Mouse (Mus musculus): Measurements from ENCODE around the gene Fam32a. TPM values are rescaled to one million over a fixed set of nuclear protein-coding genes. Genes with fewer than 3 reads are reported as not detected.
A peak's percentile ranks its signal among the peaks of the same experiment; 100 is the strongest.

The Fam32a gene
- total RNA-seq, 2 experiments from 2014 or later, result 43.8 to 46.8 TPM

DNA sequence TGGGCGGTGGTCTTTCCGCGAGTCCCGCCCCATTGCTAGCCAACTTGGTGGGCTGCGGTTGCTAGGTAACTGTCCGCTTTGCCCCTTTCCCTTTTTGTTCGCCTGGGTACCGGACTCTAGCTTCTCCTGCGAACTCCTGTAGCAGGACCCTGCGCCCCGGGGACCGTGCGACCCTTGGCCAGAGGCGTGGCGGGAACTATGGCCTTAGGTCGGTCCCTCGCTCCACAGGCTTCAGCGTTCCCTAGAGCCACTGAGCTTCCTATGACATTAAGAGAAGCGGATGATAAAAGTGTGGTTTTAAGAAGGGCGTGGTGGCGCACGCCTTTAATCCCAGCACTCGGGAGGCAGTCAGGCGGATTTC lies 20.9 kb downstream of the Fam32a start:
- no peak for DNase-seq

DNA sequence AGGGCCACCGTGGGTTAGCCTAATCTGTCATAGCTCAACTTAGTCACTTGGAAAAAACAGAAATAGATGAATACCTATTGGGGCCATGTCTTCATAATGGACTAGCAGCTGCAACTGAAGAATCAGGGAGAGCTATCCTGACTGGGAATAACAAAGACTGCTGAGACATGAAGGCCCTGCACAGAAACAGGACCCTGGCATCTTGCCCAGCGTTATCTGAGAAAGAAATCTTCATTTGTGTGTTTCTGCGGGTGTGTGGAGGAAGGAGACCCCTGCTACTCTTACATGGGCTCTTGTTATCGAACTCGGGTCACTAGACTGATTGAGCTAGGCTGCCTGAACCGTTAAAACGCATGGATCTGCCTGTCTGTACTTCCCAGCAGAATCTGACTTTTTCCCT lies 21.4 kb downstream of the Fam32a start:
- no peak for DNase-seq

DNA sequence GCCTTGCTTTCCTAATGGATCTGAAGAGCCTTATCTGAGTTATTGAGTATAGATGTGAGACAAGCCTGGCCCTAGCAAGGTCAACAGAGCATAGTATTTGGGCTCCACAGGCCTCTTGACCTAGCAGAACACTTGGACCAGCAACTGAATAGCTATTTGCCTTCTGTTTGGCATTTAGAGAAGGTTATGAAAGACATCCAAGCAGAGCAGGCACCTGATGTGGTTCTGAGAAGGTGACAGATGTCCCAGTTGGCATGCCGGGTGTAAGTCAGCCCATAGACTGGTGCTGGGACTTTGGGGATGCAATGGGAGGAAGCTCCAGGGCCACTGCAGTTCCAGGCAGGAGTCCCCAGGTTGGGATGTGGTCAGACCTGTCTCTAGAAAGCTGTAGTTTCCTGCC lies 22.7 kb downstream of the Fam32a start:
- peak; percentile 44 for DNase-seq

DNA sequence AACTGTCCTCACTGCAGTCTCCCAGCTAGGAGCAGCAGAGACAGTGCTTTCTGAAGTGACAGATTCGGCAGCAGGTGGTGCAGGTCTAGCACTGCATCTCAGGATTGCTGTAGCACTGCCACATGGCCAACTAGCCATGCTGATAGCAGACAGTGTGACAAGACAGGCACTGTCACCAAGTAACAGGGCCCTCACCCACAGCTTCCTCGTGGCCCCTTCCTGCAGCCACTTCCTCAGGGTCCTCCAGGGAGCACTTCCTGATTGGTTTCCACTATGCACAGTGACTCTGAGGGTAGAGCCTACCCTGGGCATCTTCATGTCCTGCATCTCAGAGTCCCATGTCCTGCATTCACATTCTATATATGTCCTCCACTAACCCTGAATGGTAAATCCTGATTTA lies 25.1 kb downstream of the Fam32a start:
- no peak for DNase-seq

DNA sequence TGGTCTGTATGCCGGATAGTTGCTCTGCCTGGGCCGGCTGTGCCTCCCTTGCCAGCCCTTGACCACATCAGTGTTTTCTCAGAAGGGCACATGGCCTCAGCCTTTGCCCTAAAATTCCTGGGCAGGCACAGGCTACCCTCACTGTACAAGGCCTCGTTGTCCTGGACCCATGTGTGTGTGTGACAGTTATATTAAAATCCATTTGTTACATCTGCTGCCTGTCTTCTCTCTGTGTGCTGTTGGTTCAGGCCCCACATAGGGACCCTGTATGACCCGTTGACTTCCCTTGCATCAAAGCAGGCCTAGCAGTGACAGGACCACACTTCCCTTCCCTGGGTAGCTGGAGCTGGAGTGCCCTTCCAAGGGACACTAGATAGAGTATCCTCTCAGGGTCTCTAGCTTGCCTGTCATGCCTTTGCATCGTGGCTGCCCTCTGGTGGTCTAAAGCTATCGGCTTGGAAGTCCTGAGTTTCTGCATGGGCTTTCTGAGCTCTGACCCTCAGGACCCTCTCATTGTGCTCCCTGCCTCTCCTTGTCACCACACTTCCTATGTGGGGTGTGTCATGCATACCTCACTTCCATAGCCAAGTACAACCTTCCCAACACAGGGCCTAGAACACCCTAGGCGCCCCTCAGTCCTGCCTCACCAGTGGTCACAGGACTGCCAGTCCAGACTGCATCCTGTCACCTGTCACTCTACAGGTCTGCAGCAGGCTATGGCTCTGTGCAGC lies 37.8 kb downstream of the Fam32a start:
- DNase-seq, result peak; percentile 64

DNA sequence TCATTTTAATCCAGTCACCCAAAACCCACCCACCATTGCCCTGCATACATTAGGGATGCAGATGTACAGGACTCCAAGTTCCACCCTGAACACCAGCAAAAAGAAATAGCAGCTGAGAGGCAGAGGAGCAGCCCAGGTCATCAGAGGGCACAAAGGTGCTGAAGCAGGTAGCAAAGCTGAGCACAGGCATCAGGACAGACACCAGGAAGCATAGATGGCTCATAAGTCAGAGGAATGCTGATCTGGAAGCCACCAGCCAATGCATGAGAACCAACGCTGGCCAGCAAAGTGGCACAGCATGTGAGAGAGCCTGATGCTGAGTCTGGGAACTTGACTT lies 38.3 kb downstream of the Fam32a start:
- DNase-seq, result no peak

DNA sequence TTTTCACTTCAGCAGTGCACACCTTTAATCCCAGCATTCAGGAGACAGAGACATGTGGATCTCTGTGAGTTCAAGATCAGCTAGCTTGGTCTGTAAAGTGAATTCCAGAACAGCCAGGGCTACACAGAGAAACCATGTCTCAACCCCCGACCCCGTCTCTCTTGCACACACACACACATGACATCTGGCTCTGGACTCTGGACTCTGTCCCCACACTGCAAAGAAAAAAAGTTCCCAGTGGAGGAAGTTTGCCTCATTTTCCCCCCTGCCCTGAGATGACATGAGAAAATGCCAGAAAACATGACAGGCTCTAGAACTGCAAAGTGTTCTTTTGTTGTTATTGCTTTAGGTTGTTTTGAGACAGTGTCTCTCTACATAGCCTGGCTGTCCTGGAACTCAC lies 40.3 kb downstream of the Fam32a start:
- DNase-seq, result no peak

DNA sequence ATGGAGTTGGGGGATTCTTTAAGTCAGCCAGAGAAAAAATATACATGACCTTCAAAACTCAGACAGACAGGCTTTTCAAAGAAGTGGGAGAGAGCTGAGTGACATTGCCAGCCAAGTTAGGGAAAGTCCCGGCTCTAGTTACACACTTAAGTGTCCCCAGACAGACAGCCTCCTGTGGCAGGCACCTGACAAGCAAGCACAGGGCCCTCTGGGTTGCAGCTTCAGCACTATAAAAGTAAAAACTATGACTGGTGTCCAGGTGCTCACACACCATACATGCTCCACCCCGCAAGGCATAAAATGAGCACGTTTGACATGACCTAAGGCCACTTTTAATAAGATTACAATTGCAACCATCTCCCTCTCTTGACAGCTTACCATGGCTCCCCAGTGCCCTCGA lies 41.1 kb downstream of the Fam32a start:
- peak; percentile 32 for DNase-seq

DNA sequence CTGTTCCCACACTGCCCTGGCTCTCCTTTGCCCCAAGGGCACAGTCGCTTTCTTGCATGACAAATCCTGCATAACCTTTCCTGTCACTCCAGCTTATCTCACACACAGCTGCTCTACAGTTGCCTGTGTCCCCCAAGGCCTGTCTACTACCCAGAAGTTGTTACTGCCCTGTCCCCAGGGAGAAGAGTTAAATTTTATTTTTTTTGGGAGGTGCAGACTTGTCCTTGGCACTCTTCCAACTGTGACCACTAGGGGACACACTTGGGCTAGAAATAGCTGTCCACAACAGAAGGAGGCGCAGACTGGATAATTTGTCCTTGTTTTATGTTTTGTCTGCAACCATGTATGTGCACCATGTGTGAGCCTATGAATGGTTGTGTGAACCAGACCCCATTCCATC lies 41.5 kb downstream of the Fam32a start:
- peak; percentile 77 for DNase-seq

DNA sequence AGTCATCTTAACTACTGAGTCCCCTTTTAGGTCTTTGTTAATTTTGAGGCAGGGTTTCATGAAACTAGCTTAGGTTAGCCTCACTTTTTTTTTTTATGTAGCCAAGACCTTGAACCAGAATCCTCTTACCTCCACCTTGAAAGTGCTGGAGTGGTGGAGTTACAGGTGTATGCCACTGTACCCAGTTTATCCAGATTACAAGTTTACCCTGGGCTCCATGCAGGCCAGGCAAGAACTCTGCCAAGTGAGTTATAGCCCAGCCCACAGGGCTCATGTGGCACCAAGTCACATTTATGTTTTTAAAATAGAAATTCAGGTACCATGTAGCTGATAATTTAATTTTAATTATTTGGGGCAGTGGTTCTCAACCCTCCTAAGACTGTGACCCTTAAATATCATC lies 41.9 kb downstream of the Fam32a start:
- DNase-seq, result no peak

DNA sequence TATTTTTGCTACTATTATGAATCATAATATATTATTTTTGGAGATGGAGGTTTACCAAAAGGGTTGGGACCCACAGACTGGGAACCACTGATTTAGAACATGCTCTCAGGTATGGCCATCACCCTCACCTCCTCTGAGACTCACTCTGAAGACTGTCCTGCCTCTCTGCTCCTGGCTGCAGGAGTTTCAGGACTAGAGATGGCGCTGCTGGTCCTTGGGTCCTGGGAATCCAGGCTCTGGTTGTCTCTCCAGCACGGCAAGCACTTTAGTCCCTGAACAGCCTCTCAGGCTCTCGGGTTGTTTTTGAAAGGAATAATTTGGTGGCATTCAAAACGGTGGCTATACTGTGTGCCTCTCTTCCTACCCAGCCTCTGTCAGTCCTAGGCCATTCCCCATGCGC lies 42.3 kb downstream of the Fam32a start:
- peak; percentile 57 for DNase-seq

DNA sequence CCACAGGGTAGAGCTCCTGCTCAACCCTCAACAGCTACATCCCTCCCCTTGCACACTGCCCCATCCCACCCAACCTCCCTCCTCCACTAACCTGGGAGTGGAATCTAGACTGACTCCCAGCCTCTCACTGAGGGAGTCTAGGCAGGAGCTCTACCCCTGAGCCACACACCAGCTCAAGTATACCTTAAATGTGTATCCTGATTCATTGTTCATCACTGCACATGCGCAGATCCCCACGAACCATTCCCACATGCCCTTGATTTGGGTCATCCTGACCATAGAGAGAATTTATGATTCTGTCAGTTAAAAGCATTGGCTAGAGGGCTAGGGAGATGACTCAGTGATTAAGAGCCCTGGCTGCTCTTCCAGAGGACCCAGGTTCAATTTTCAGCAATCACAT lies 43.2 kb downstream of the Fam32a start:
- DNase-seq, result peak; percentile 74

DNA sequence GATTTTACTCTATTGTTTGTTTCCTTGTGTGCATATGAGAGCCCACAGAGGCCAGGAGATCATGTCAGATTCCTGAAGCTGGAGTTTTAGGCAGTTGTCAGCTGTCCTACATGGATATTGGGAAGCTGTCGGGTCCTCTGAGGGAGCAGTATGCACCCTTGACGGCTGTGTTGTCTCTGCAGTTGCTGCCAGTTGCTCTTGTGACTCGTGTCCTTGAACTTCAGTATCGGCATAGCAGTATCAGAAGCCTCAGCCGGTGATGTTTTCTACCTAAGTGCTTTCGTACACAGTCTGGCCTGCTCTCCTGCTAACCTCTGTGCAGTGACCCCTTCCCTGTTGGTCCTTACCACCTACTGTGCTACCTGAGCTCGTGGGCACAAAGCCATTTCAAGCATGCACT lies 43.9 kb downstream of the Fam32a start:
- peak; percentile 46 for DNase-seq

DNA sequence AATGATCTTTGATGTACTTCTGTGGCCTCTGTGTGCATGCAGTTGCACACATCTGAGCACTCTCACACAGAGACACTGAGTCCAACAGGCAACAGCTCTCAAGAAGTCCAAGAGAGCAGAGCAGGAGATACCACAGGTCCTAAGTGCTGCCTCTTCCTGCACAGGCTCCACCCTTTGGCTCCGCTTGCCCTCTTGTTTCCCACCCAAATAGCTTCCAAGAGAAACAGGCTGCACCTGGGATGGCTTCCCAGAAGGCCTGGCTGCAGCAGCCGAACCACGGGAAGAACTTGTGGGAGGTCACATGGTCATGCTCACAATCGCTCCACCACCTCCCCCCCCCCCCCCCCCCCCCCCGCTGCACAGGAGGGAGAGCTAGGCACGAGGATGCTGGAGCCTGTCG lies 45.8 kb downstream of the Fam32a start:
- DNase-seq, result peak; percentile 40

DNA sequence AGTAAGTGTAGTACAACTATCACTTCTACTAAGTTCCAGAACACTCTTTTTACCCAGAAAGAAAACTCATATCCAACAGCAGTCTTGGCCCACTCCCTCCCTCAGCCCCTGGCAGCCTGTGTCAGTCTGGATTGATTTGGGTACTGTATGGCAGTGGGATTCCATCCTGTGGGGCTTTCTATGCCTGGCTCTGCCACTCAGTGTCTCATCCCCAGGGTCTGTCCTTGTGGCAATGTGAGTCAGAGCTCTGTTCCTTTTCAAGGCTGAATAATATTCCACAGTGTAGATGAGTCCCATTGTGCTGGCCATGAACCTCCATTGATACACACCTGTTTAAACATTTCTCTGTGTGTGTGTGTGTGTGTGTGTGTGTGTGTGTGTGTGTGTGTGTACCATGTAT lies 47.1 kb downstream of the Fam32a start:
- no peak for DNase-seq

DNA sequence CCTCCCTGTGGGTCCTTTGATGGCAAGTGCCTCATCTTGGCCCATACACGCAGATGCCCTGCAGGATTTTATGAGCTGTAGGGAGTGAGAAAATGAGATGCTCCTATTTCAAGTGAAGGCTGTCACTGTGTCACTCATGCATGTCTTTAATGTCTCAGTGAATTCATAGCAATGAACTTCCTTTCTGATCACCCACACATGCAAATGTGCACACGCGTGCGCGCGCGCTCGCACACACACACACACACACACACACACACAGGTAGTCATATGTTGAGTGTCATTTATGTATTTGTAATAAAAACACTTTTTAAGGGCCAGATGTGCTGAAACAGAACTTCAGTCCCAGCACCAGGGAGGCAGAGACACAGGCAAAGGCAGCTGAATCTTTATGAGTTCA lies 47.6 kb downstream of the Fam32a start:
- no peak for DNase-seq

DNA sequence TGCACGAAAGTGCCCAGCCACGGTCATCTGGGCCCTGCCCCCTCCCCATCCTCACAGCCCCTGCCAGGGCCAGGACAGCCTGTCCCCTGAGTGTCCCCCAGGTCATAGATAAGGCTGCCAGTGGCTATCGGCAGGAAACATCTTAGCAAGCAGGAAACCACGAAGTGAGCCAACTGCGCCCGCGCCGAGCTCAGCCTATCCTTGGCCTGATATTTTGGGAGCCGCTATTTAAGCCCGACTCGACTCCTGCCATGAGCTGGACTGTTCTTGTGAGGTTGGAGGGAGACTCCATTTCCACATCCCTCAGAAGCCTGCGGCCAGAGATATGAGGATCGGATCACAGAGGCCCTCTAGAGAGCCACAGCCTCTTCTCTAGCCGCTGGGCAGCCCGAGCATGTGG lies 48.8 kb downstream of the Fam32a start:
- DNase-seq, result peak; percentile 68

DNA sequence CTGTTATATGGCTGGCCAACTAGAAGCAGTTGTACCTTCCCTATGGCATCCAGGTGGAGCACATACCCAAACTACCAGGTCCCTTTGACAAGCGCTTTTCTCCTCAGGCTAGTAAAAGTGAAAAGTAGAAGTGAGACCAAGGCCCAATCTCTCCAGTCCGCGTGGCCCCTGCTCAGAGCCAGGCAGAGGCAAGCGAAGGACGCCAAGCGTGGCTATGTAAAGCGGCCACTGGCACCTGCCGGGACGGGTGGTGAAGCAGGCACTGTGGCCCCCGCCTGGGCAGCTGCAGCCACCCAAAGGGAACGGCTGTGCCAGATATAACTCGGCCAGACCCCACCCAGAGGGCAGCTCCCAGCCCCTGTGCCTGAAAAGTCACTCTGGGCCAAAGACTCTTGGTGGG lies 51.1 kb downstream of the Fam32a start:
- no peak for DNase-seq

DNA sequence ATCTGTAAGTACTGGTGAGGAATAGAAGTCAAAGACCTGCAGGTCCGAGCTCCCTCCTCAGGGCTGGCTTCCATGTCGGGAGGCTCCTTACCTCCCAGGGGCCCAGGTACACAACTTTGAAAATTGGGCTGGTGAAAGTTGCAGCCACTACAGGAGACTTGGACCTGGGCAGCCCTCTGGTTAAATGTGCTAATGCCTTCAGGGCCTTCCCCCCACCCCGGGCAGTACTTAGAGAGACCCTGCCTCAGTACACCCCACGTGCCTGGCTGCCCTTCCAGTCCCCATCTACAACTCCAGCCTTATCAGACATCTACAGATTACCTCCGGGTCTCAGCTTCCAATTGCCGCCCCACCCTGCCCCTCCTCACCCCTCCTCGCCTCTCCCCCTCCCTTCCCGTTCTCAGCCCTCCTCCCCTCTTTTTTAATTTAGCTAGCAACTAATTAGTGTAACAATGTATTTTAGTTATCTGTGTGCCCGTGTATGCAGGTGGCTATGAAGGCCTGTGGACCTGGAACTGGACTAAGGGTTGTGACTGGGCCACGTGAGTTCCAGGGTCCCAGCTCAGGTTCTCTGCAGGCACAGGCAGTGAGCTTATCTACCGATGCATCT lies 51.6 kb downstream of the Fam32a start:
- DNase-seq, result no peak

DNA sequence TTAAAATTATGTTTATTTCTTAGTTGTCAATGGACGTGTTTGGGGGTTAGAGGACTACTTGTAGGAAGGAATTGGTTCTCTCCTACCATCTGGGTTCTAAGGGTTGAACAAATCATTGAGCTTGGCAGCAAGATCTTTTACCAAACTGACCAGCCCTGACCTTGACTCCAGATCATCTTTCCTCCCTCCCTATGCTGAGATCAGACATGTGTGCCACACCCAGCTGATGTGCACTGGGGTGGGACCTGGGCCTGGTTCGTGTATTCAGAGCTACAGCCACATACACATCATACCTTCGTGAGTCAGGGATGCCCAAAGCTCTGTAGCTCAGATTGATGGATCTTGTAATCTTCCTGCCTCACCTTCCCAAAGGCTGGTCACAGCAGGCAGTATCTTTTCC lies 52.2 kb downstream of the Fam32a start:
- DNase-seq, result no peak

DNA sequence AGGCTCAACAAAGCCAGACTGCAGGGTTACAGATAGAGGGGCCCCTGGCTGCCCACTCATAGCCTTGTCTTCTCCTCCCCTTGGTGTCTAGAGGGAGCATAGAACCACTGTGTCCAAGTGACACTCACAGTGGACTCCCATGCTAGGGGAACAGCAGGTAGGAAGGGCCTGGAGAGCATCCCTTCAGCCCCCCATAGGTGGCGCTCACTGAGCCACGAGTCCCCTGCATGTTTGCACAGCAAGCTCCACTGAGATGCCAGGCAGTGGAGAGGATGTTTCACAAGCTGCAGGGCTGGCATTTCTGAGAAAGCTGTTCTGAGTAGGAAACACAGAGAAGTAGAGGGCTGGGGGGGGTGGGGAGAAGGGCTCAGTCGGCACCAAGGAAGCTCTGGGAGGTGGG lies 52.8 kb downstream of the Fam32a start:
- peak; percentile 79 for DNase-seq

DNA sequence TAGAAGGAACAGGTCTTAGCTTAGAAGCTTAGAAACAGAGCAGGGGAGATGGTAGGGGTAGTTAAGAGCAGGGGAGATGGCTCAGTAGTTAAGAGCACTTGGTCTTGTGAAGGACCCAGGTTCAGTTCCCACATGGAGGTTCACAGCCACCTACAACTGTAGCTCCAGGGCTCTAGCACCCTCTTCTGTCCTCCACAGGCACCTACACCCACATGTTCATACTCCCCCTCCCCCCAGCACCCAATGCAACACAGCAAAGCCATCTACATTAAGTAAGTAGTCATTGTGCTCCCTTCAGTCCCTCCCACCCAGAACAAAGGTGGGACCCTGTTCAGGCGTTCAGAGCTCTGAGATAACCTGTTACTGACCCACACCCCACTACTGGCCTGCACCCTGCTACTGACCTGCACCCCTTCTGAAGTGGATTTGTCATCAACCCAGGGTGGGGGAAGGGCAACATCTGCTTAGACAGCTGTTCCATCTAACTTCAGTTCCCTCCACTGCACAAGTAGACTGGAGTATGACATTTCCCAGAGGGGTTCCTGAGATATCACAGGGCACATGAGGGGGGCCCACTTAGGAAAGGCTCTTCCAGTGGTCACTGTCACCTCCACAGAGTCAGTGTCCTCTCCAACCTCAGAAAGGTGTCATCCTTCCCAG lies 53.7 kb downstream of the Fam32a start:
- DNase-seq, result no peak

DNA sequence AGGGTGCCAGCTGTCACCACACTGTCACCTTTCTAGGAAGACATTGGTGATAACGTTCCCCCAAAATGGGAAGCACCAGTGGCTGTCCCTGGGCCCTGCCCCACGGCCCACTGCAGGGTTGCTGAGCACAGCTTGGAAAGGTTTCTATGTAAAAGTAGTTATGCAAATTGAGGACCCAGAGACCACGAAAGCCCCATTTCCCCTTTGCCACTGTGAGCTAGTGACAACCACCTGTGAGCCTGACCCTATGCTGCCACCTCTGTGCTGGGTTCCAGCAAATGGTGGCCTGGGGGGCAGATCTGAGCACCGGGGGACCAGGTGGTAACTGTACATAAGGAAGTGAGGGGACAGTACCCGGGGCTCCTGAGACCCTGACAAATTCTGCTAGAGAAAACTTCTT lies 54.3 kb downstream of the Fam32a start:
- DNase-seq, result no peak
